Mouse (Mus musculus) macrophage (primary cell): ENCODE measurements around the gene Hal. TPM values are rescaled to one million over a fixed set of nuclear protein-coding genes. Genes with fewer than 3 reads are reported as not detected.

ENCODE experiments used
- H3K27ac ChIP-seq: fragments of 350-480 bp; formaldehyde crosslinking; 2 replicates; pipeline ENCODE4 v1.9.0; 2021
- H3K36me3 ChIP-seq: fragments of 350-480 bp; formaldehyde crosslinking; 2 replicates; pipeline ENCODE4 v1.9.0; 2021; ENCODE audit errors: inconsistent target
- H3K4me3 ChIP-seq: fragments of 350-480 bp; formaldehyde crosslinking; 2 replicates; pipeline ENCODE4 v1.9.0; 2021; ENCODE audit errors: inconsistent target
- H3K79me2 ChIP-seq: fragments of 350-480 bp; formaldehyde crosslinking; 2 replicates; pipeline ENCODE4 v1.9.0; 2021; ENCODE audit errors: inconsistent target
- WGBS: methylation state at CpG from one replicate; pipeline ENCODE4 v1.1.7; 2026; ENCODE audit warnings: inconsistent platforms; ENCODE audit not compliant: missing documents; 5-methylcytosine and 5-hydroxymethylcytosine counted together
- polyA plus RNA-seq: library from polyadenylated mRNA; stranded (reverse); fragments of 250-400 nt; gene quantifications from 3 replicates; pipeline ENCODE4 v1.2.4, GENCODE M21; 2018; ENCODE audit warnings: inconsistent platforms

Hal gene
- polyA plus RNA-seq, 1 experiment from 2014 or later = 0.55 TPM

DNA sequence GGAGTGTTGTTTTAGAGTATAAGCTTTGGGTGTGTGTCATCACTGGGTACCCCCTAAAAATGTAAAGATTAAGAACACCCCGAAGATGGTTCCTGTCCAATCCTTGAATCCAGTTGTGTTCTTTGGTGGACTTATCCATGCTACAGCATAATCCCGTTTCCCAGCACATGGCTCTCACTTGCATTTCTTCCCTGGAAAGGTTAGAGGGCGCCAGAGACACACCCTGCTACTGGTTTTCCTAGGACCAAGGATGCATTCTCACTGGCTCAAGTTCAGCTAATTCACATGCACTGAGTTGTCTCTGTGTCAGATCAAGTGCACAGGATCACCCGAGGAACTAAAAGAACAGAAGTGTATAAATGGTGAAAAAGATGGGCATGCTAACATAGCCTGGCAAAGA, 1.9 kb upstream of the Hal start:
- WGBS = 29% methylated on average over 4 of the region's 4 CpGs
- no peak overlapping the region for H3K4me3 ChIP-seq
- peaks cover 19% of the 10 kb centered on the region; the same call in 1 of the 2 replicates for H3K36me3 ChIP-seq
- H3K27ac ChIP-seq = no peak overlapping the region
- H3K79me2 ChIP-seq = no peaks in the 10 kb centered on the region

DNA sequence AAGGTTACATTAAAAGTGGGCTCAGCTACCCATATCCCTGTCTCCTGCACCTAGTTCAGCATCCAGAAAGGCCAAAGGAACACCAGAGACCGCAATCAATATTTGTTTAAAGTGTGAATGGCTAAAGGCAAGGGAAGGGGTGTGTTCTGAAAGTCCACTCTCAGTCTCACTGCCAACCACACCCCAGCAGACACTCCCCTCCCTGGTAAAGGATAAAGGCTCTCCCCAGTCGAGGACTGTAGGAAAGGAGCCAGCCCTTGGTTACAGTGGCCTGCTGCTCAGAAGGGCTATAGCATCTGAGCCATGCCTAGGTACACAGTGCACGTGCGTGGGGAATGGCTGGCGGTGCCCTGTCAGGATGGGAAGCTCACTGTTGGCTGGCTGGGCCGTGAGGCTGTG, 259 bp downstream of the Hal start:
- Histone ChIP-seq H3K36me3 (no peaks in the 10 kb centered on the region), H3K27ac (no peak overlapping the region), H3K79me2 (no peaks in the 10 kb centered on the region), H3K4me3 (no peak overlapping the region)
- 83% methylated on average over 6 of the region's 6 CpGs for WGBS

- no peaks in the 10 kb centered on the region for H3K36me3 ChIP-seq
- no peak overlapping the region for H3K27ac ChIP-seq
- 85% methylated on average over 4 of the region's 4 CpGs for WGBS
- no peak overlapping the region for H3K4me3 ChIP-seq
- no peaks in the 10 kb centered on the region for H3K79me2 ChIP-seq
These were observed 1.9 kb downstream of the Hal start for GRCm38 (mm10) chr10:93490451-93490850.

DNA sequence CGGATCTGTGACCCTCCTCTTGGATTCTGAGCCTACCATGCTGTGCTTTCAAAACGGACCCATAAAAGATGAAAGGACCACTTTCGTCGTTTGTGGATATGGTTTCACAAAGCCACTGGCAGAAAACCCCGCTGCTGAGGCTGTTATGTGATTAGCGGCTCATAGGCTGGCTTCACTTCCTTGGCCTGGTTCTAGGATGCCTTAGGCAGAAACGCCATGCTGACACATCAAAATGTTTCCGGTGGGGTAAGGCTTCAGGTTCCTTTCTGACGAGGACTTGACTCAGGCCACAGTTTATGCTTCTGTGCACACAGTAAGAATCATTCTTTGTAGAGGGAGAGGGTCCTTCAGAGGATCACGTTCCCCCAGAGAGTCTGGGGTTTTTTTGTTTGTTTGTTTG, 12.3 kb downstream of the Hal start:
- no peak overlapping the region for H3K4me3 ChIP-seq
- 47% methylated on average over 10 of the region's 10 CpGs for WGBS
- no peaks in the 10 kb centered on the region for H3K36me3 ChIP-seq
- H3K27ac ChIP-seq = no peak overlapping the region
- H3K79me2 ChIP-seq = no peaks in the 10 kb centered on the region

- WGBS = 80% methylated on average over 10 of the region's 10 CpGs
- H3K4me3 ChIP-seq = no peak overlapping the region
- H3K79me2 ChIP-seq = no peaks in the 10 kb centered on the region
- H3K36me3 ChIP-seq = no peaks in the 10 kb centered on the region
- no peak overlapping the region for H3K27ac ChIP-seq
These were observed 12.8 kb downstream of the Hal start for GRCm38 (mm10) chr10:93501346-93501745.

DNA sequence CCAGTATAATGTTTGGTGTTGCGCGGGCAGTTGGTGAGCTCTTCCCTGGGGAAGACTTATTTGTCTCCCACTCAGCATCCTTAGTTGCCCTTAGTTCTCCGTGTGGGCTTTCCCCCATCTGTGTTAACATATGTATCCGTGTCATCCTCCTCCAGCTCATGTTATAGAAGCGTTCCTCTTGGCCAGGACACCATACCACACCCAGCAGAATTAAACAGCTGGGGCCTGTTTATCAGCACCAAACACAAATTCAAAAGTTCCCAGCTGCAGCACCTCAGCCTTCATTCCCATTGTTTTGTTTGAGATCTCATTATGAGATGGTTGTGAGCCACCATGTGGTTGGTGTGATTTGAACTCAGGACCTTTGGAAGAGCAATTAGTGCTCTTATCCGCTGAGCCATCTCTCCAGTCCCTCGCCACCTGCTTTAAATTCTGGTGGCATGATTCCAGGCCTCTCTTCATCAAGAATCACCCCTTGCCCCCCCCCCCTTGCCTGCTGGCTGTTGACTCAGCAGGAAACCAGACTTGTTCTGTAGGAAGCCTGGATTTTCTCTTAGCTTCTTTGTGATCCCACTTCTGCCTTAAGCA, 19.9 kb downstream of the Hal start:
- H3K27ac ChIP-seq = no peak overlapping the region
- 88% methylated on average over 7 of the region's 7 CpGs for WGBS

GRCm38 (mm10) chr10:93509532-93510153, 21.1 kb downstream of the Hal start:
- no peaks in the 10 kb centered on the region for H3K79me2 ChIP-seq
- H3K4me3 ChIP-seq = no peak overlapping the region
- H3K36me3 ChIP-seq = no peaks in the 10 kb centered on the region
- WGBS = 89% methylated on average over 15 of the region's 15 CpGs
- no peak overlapping the region for H3K27ac ChIP-seq

More for the DNA sequence above, 19.9 kb downstream of the Hal start:
- H3K36me3 ChIP-seq = no peaks in the 10 kb centered on the region
- no peak overlapping the region for H3K4me3 ChIP-seq
- no peaks in the 10 kb centered on the region for H3K79me2 ChIP-seq

GRCm38 (mm10) chr10:93515419-93515818, 26.9 kb downstream of the Hal start:
- Histone ChIP-seq H3K4me3 (no peak overlapping the region), H3K36me3 (no peaks in the 10 kb centered on the region), H3K79me2 (no peaks in the 10 kb centered on the region), H3K27ac (no peak overlapping the region)
- no CpG with 5 or more reads among the region's 1 CpGs for WGBS

DNA sequence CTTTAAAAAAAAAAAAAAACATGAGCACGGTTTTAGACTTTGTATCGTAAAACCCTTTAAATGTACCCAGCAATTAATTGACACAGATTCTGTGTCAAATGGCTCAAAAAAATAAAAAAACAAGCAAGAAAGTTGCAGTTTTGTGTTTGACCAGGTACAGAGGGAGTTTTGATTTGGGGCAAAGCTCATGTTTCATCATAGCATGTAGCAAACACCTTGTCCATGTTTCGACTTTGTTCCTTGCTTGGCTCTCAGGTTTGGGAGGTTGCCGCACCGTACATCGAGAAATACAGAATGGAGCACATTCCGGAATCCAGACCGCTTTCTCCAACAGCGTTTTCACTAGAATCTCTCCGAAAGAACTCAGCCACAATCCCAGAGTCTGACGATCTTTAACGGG, 27.4 kb downstream of the Hal start:
- Histone ChIP-seq H3K36me3 (no peaks in the 10 kb centered on the region), H3K79me2 (no peaks in the 10 kb centered on the region), H3K27ac (no peak overlapping the region), H3K4me3 (no peak overlapping the region)
- WGBS = 87% methylated on average over 12 of the region's 12 CpGs

GRCm38 (mm10) chr10:93517754-93518153, 29.2 kb downstream of the Hal start:
- Histone ChIP-seq H3K27ac (no peak overlapping the region), H3K79me2 (no peaks in the 10 kb centered on the region), H3K4me3 (no peak overlapping the region), H3K36me3 (no peaks in the 10 kb centered on the region)
- WGBS = 73% methylated on average over 4 of the region's 4 CpGs

DNA sequence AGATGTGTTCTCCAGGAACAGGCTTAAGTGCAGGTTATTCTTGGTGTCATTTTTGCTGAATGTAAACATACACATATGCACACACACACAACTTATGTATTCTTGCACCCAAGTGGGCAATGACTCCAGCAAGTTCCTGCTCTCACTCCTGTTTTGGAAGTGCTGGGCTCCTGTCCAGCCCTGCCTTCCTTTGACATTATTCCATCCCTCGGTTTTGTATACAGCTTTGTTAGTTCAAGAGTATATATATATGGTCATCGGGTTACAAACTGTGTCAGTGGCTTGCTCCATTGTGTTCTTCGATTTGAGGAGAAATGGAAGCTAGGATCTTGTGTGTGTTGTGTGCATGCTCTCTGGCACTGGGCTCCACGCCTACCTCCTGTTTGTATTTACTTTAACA, 29.6 kb downstream of the Hal start:
- Histone ChIP-seq H3K79me2 (no peaks in the 10 kb centered on the region), H3K36me3 (no peaks in the 10 kb centered on the region), H3K4me3 (no peak overlapping the region), H3K27ac (no peak overlapping the region)
- WGBS = 92% methylated on average over 4 of the region's 4 CpGs

- no peaks in the 10 kb centered on the region for H3K36me3 ChIP-seq
- no peaks in the 10 kb centered on the region for H3K79me2 ChIP-seq
- WGBS = 100% methylated on average over 2 of the region's 2 CpGs
- no peak overlapping the region for H3K27ac ChIP-seq
- H3K4me3 ChIP-seq = no peak overlapping the region
These were observed 30.1 kb downstream of the Hal start for GRCm38 (mm10) chr10:93518620-93519019.

DNA sequence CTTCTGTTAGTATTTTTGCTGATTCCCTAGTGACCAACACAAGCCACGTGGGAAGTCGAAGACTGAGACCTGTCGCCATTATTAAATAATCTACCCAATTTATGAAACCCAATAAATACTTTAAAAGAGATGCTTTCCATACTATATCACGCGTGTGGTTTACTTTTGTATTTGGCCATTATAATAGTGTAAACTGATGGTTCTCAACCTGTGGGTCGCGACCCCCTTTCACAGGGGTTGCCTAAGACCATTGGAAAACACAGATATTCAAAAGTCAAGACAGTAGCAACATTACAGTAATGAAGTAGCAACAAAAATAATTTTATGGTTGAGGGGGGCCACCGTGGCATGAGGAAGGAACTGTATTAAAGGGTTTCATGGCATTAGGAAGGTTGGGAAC, 30.6 kb downstream of the Hal start:
- Histone ChIP-seq H3K27ac (no peak overlapping the region), H3K79me2 (no peaks in the 10 kb centered on the region), H3K4me3 (no peak overlapping the region), H3K36me3 (no peaks in the 10 kb centered on the region)
- WGBS = 93% methylated on average over 8 of the region's 8 CpGs

GRCm38 (mm10) chr10:93519756-93520155, 31.2 kb downstream of the Hal start:
- Histone ChIP-seq H3K79me2 (no peaks in the 10 kb centered on the region), H3K4me3 (no peak overlapping the region), H3K36me3 (no peaks in the 10 kb centered on the region), H3K27ac (no peak overlapping the region)
- 91% methylated on average over 5 of the region's 5 CpGs for WGBS

DNA sequence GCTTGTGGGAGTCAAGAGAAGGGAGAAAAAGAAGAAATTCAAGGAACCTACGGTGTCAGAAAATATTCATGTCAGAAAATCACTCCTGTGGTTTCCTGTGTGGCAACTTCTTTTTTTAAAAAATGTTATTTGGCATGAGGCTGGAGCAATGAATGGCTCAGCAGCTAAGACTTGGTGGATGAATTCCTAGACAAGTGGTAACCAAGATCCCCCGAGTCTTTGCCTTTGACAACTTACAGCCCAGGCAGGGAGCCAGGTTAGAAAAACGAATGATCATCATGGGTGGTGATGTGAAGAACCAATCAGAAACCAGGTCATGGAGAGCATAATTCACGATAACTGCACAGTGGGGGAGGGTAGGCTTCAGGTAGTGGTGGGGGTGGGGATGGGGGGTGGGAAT, 32.4 kb downstream of the Hal start:
- Histone ChIP-seq H3K36me3 (no peaks in the 10 kb centered on the region), H3K27ac (no peak overlapping the region), H3K79me2 (no peaks in the 10 kb centered on the region), H3K4me3 (no peak overlapping the region)
- 16% methylated on average over 4 of the region's 4 CpGs for WGBS

GRCm38 (mm10) chr10:93525329-93525728, 36.8 kb downstream of the Hal start:
- 83% methylated on average over 1 of the region's 1 CpGs for WGBS
- H3K79me2 ChIP-seq = no peaks in the 10 kb centered on the region
- H3K36me3 ChIP-seq = no peaks in the 10 kb centered on the region
- no peak overlapping the region for H3K27ac ChIP-seq
- no peak overlapping the region for H3K4me3 ChIP-seq
